ENCODE assay signal across 28 mouse cellular contexts in genomic region chr10:41042272-41042671, GRCm38 (mm10). TPM values are rescaled to one million over a fixed set of nuclear protein-coding genes. Genes with fewer than 3 reads are reported as not detected.
DNase-seq lines count a peak whose midpoint lies in the region; ATAC-seq and TF ChIP-seq lines count a peak whose summit lies in the region.
"Had no signal": no experiment of that assay in that cellular context is flagged by ENCODE, and none has a peak within 500 bp of the region (broad histone marks: within the 10 kb centered on the region; RNA-seq: fewer than 3 reads in every experiment).

No protein-coding gene starts in this region.

- H3K4me2 ChIP-seq in hindbrain, embryonic 11.5 days (replicated peaks; ENCODE audit: low read depth, low read length), result no peak overlapping the region
- no peak overlapping the region; the same call in 1 of the 2 replicates for H3K4me2 ChIP-seq in hindbrain, embryonic 14.5 days (replicated peaks)
- peak overlapping the region; percentile 30 for H3K4me2 ChIP-seq in neural tube, embryonic 13.5 days
- no peak overlapping the region for H3K4me2 ChIP-seq in forebrain, postnatal 0 days (ENCODE audit: low read depth)
- H3K4me2 ChIP-seq in liver, embryonic 12.5 days, result no peak overlapping the region
- H3K4me2 ChIP-seq: embryonic facial prominence, embryonic 15.5 days; heart, embryonic 12.5 days; stomach, embryonic 15.5 days had no signal

- no peak for ATAC-seq in hindbrain, embryonic 11.5 days (ENCODE audit: low FRiP score)
- no peak for ATAC-seq in hindbrain, embryonic 14.5 days (ENCODE audit: low FRiP score)
- no peak for ATAC-seq in neural tube, embryonic 13.5 days (ENCODE audit: low read depth)
- ATAC-seq in forebrain, postnatal 0 days, result peak; percentile 25; the same call in 1 of the 2 replicates
- no peak for ATAC-seq in liver, embryonic 12.5 days
- ATAC-seq: hindbrain, postnatal 0 days; liver, postnatal 0 days had no signal

- WGBS in hindbrain, embryonic 11.5 days, result 59% methylated on average over 11 of the region's 11 CpGs
- 28% methylated on average over 11 of the region's 11 CpGs for WGBS in hindbrain, embryonic 14.5 days
- WGBS in neural tube, embryonic 13.5 days, result 17% methylated on average over 11 of the region's 11 CpGs
- WGBS in forebrain, postnatal 0 days, result 22% methylated on average over 11 of the region's 11 CpGs
- 73% methylated on average over 11 of the region's 11 CpGs for WGBS in liver, embryonic 12.5 days (ENCODE audit: insufficient replicate concordance)

- no peak overlapping the region for H3K9ac ChIP-seq in hindbrain, embryonic 11.5 days (ENCODE audit: low read depth, low read length)
- no peak overlapping the region for H3K9ac ChIP-seq in hindbrain, embryonic 14.5 days
- H3K9ac ChIP-seq in neural tube, embryonic 13.5 days, result no peak overlapping the region
- no peak overlapping the region for H3K9ac ChIP-seq in forebrain, postnatal 0 days
- no peak overlapping the region for H3K9ac ChIP-seq in liver, embryonic 12.5 days
- H3K9ac ChIP-seq: embryonic facial prominence, embryonic 15.5 days; heart, embryonic 12.5 days; liver, postnatal 0 days; stomach, embryonic 15.5 days had no signal

- no peak for TF ChIP-seq CTCF in forebrain, postnatal 0 days (IDR thresholded peaks at IDR 0.05; ENCODE audit: low read depth)

- H3K27ac ChIP-seq in hindbrain, embryonic 11.5 days (ENCODE audit: low read depth, low read length), result no peak overlapping the region
- no peak overlapping the region for H3K27ac ChIP-seq in hindbrain, embryonic 14.5 days
- no peak overlapping the region for H3K27ac ChIP-seq in neural tube, embryonic 13.5 days (replicated peaks)
- no peak overlapping the region for H3K27ac ChIP-seq in forebrain, postnatal 0 days (ENCODE audit: low read depth, low read length)
- no peak overlapping the region for H3K27ac ChIP-seq in liver, embryonic 12.5 days
- H3K27ac ChIP-seq: embryonic facial prominence, embryonic 15.5 days; hindbrain, postnatal 0 days; kidney, postnatal 0 days; left cerebral cortex, adult 2 months; stomach, embryonic 15.5 days had no signal

- peak; percentile 10 for DNase-seq in hindbrain, embryonic 11.5 days (ENCODE audit: low spot score)
- no peak for DNase-seq in hindbrain, embryonic 14.5 days (ENCODE audit: low spot score)
- no peak for DNase-seq in neural tube, embryonic 10.5 days (ENCODE audit: extremely low spot score, low spot score)
- no peak for DNase-seq in forebrain, postnatal 0 days
- no peak for DNase-seq in embryo, embryonic 9.5 days (ENCODE audit: extremely low spot score)
- DNase-seq: cerebellum, postnatal 10 days; kidney, adult 11 months; left cerebral cortex, postnatal 4 days; liver; liver, postnatal 0 days; lung, postnatal 10 days; right cerebral cortex, postnatal 25 days had no signal

- H3K36me3 ChIP-seq in hindbrain, embryonic 11.5 days (ENCODE audit: control insufficient read depth, insufficient read depth, low read length), result no peaks in the 10 kb centered on the region
- H3K36me3 ChIP-seq in hindbrain, embryonic 14.5 days (replicated peaks; ENCODE audit: control insufficient read depth, insufficient read depth), result no peaks in the 10 kb centered on the region
- H3K36me3 ChIP-seq in neural tube, embryonic 13.5 days, result no peaks in the 10 kb centered on the region
- H3K36me3 ChIP-seq in forebrain, postnatal 0 days (ENCODE audit: insufficient read depth), result no peaks in the 10 kb centered on the region
- no peaks in the 10 kb centered on the region for H3K36me3 ChIP-seq in liver, embryonic 12.5 days
- H3K36me3 ChIP-seq: embryonic facial prominence, embryonic 15.5 days; heart, embryonic 12.5 days; stomach, embryonic 15.5 days had no signal

- H3K4me1 ChIP-seq in hindbrain, embryonic 11.5 days (replicated peaks; ENCODE audit: control insufficient read depth, insufficient read depth, low read length), result no peaks in the 10 kb centered on the region
- H3K4me1 ChIP-seq in hindbrain, embryonic 14.5 days (replicated peaks; ENCODE audit: control insufficient read depth, insufficient read depth, low read length), result no peaks in the 10 kb centered on the region
- peaks cover 20% of the 10 kb centered on the region for H3K4me1 ChIP-seq in neural tube, embryonic 13.5 days (replicated peaks)
- H3K4me1 ChIP-seq in forebrain, postnatal 0 days (ENCODE audit: insufficient read depth), result peaks cover 12% of the 10 kb centered on the region; the same call in 1 of the 2 replicates
- H3K4me1 ChIP-seq in liver, embryonic 12.5 days, result no peaks in the 10 kb centered on the region
- H3K4me1 ChIP-seq: embryonic facial prominence, embryonic 15.5 days; heart, embryonic 12.5 days; stomach, embryonic 15.5 days had no signal

- H3K4me3 ChIP-seq in hindbrain, embryonic 11.5 days (ENCODE audit: low read depth, low read length), result no peak overlapping the region
- H3K4me3 ChIP-seq in hindbrain, embryonic 14.5 days (replicated peaks; ENCODE audit: low read length), result no peak overlapping the region
- H3K4me3 ChIP-seq in neural tube, embryonic 13.5 days, result no peak overlapping the region
- H3K4me3 ChIP-seq in forebrain, postnatal 0 days (ENCODE audit: low read depth, low read length), result no peak overlapping the region
- H3K4me3 ChIP-seq in liver, embryonic 12.5 days, result no peak overlapping the region
- H3K4me3 ChIP-seq: embryonic facial prominence, embryonic 15.5 days; heart, embryonic 12.5 days; left cerebral cortex, adult 2 months; stomach, embryonic 15.5 days had no signal

- no peaks in the 10 kb centered on the region for H3K9me3 ChIP-seq in hindbrain, embryonic 11.5 days (ENCODE audit: control insufficient read depth, low read length)
- no peaks in the 10 kb centered on the region for H3K9me3 ChIP-seq in hindbrain, embryonic 14.5 days (ENCODE audit: control insufficient read depth, low read length)
- H3K9me3 ChIP-seq in neural tube, embryonic 13.5 days, result no peaks in the 10 kb centered on the region
- H3K9me3 ChIP-seq in forebrain, postnatal 0 days (ENCODE audit: low read length), result no peaks in the 10 kb centered on the region
- no peaks in the 10 kb centered on the region for H3K9me3 ChIP-seq in liver, embryonic 12.5 days (replicated peaks)
- H3K9me3 ChIP-seq: embryonic facial prominence, embryonic 15.5 days; heart, embryonic 12.5 days; stomach, embryonic 15.5 days had no signal

- no peaks in the 10 kb centered on the region for H3K27me3 ChIP-seq in hindbrain, embryonic 11.5 days (ENCODE audit: control insufficient read depth, insufficient read depth, low read length)
- H3K27me3 ChIP-seq in hindbrain, embryonic 14.5 days (ENCODE audit: control insufficient read depth, insufficient read depth, low read length), result no peaks in the 10 kb centered on the region
- H3K27me3 ChIP-seq in neural tube, embryonic 13.5 days, result peaks cover 2% of the 10 kb centered on the region; the same call in 1 of the 2 replicates
- H3K27me3 ChIP-seq in forebrain, postnatal 0 days (ENCODE audit: insufficient read depth, low read length), result no peaks in the 10 kb centered on the region
- H3K27me3 ChIP-seq in liver, embryonic 12.5 days (replicated peaks), result no peaks in the 10 kb centered on the region; the same call in 1 of the 2 replicates
- H3K27me3 ChIP-seq: embryonic facial prominence, embryonic 15.5 days; heart, embryonic 12.5 days; stomach, embryonic 15.5 days had no signal

RNA-seq across cellular contexts. Expression of gene Gpr6, which starts 29.8 kb away (rescaled TPM):
- polyA plus RNA-seq in hindbrain, embryonic 11.5 days (2014; fragmentation: Nextera tagmentation; extraction: Ambion mirVana), result 0.14 TPM in 1 of 2 replicates, not detected in the other
- 0.70 and 0.98 TPM in 2 replicates for polyA plus RNA-seq in hindbrain, embryonic 14.5 days (2014; fragmentation: Nextera tagmentation; extraction: Ambion mirVana)
- 0.22 TPM in 1 of 2 replicates, not detected in the other for polyA plus RNA-seq in neural tube, embryonic 13.5 days (2015; fragmentation: Nextera tagmentation; extraction: Ambion mirVana)
- total RNA-seq in forebrain, postnatal 0 days (2014; rRNA removed), result 4.9 and 14.2 TPM in 2 replicates
- polyA plus RNA-seq in forebrain, postnatal 0 days (2015; fragmentation: Nextera tagmentation; extraction: Ambion mirVana), result 2.3 and 2.7 TPM in 2 replicates
- polyA plus RNA-seq in liver, embryonic 12.5 days (2016; fragmentation: Nextera tagmentation; extraction: Ambion mirVana), result not detected in 2 replicates
- total RNA-seq: adrenal gland, adult 18-20 months; gastrocnemius, adult 18-20 months; gastrocnemius, postnatal 4 days; heart, postnatal 25 days; megakaryocyte, adult 5-6 weeks had no signal
- polyA plus RNA-seq: C2C12; embryonic facial prominence, embryonic 15.5 days; heart, embryonic 12.5 days; kidney, postnatal 0 days; liver, postnatal 0 days; stomach, embryonic 15.5 days; thymus, postnatal 0 days; urinary bladder, adult 2 months had no signal
